Mouse (Mus musculus) kidney, adult 2 months (tissue): ENCODE results near the gene Usp46.

Source experiments
- CTCF ChIP-seq: fragments of 200-500 bp; conservative IDR thresholded peaks from 2 replicates; pipeline ENCODE4 v1.5.1; 2011; ENCODE audit warnings: low read depth, mild to moderate bottlenecking, control low read depth, low read length, moderate library complexity, mixed read lengths; ENCODE audit not compliant: insufficient read depth, insufficient read length
- POLR2A ChIP-seq: fragments of 200-500 bp; IDR thresholded peaks from one replicate; pipeline ENCODE4 v1.6.1; 2011; ENCODE audit warnings: low read depth, low read length, control low read depth

DNA sequence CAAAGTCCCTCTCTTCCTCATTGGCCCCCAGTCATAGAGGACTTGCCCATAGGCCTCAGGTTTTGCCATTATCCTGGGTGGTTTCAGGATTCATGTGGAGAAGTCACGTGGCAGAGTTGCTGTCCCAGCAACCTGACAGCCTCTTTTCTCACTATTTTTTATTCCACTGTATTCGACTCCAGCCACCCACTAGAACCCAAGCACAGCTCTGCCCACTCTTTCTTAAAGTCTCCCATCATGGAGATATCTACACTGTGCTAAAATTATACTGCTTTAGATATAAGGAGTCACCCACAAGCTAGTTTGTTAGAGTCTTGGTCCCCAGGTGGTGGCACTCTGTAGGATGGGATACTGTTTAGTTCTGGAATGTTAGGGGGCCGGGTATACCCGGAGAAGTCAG lies 27.7 kb downstream of the Usp46 start:
- no peak for TF ChIP-seq CTCF
- TF ChIP-seq POLR2A = no peak
